Mouse (Mus musculus) limb, embryonic 10.5 days (tissue): ENCODE measurements around the gene Nfkbid. TPM values are rescaled to one million over a fixed set of nuclear protein-coding genes. Genes with fewer than 3 reads are reported as not detected.

Source experiments
- DNase-seq: peaks from one replicate; pipeline ENCODE4 v3.0.0-alpha.2; 2017; ENCODE audit warnings: low spot score
- H3K27ac ChIP-seq: fragments of 300-500 bp; sonication (generic); 2 replicates; pipeline ENCODE4 v1.5.1; 2016; ENCODE audit warnings: mild to moderate bottlenecking
- H3K27me3 ChIP-seq: fragments of 300-500 bp; sonication (generic); 2 replicates; pipeline ENCODE4 v1.6.1; 2016; ENCODE audit warnings: low read depth, mild to moderate bottlenecking; ENCODE audit not compliant: poor library complexity, severe bottlenecking
- H3K36me3 ChIP-seq: fragments of 300-500 bp; sonication (generic); 2 replicates; pipeline ENCODE4 v1.6.1; 2016; ENCODE audit warnings: mild to moderate bottlenecking, moderate library complexity
- H3K4me1 ChIP-seq: fragments of 300-500 bp; sonication (generic); 2 replicates; pipeline ENCODE4 v1.6.1; 2016
- H3K4me3 ChIP-seq: fragments of 300-500 bp; sonication (generic); 2 replicates; pipeline ENCODE4 v1.5.1; 2016; ENCODE audit warnings: mild to moderate bottlenecking, moderate library complexity
- H3K9me3 ChIP-seq: fragments of 300-500 bp; sonication (generic); replicated peaks from 2 replicates; pipeline ENCODE4 v1.6.1; 2016; ENCODE audit warnings: mild to moderate bottlenecking
- WGBS: fragments of 180-500 bp; shearing (Covaris S2); methylation state at CpG from one replicate; pipeline ENCODE4 v1.1.7; 2016; 5-methylcytosine and 5-hydroxymethylcytosine counted together
- polyA plus RNA-seq: library from polyadenylated mRNA; unstranded; fragments of >200 nt; fragmentation: Nextera tagmentation; extraction: Ambion mirVana; gene quantifications from 2 replicates; pipeline ENCODE4 v1.2.1, GENCODE M21; 2016

Gene Nfkbid
- polyA plus RNA-seq, 1 experiment from 2014 or later = 1.2 TPM

DNA sequence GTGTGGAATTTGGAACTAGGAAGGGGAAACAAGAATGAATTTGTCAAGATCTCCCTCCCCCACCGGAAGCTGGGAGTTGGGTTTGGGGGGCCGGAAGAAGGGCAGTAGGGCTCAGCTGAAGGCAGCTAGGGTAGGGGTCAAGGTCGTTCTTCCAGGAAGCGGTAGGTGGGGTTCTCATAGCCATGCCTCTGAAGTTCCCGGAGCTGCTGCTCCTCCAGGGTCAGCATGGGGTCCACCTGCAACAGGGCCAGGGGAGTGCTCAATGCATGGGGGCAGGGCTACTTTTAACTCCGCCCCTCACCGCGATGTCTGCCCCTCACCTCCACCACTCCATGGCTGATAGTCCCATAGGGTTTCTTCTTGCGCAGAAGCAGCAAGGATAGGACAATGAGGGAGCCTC is 13.6 kb downstream of the Nfkbid start:
- whole genome bisulfite sequencing = 45% methylated on average over 9 of the region's 9 CpGs
- no peaks in the 10 kb centered on the region for H3K36me3 ChIP-seq
- H3K4me1 ChIP-seq = no peaks in the 10 kb centered on the region
- no peak overlapping the region for H3K4me3 ChIP-seq
- DNase-seq = no peak
- no peaks in the 10 kb centered on the region for H3K9me3 ChIP-seq
- peaks cover 50% of the 10 kb centered on the region for H3K27me3 ChIP-seq
- no peak overlapping the region for H3K27ac ChIP-seq

DNA sequence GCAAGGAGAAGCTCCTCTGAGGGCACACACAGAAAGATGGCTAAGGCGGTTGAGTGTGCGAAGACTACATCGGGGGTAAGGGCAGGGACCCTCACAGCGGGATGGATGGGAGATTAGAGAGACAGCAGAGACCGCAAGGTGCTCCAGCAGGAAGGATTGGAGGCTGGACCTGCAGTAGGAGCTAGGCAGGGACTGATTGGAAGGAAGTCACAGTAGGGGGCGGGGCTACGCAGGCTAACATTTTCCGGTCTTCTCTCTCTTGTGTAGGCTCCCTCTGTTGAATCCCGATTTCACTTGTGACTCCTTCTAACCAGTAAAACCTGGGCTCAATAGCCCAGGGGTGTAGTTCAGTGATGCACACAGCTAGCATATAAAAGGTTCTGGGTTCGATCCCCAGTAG is 15.3 kb downstream of the Nfkbid start:
- WGBS = 16% methylated on average over 10 of the region's 10 CpGs
- H3K4me1 ChIP-seq = no peaks in the 10 kb centered on the region
- no peak overlapping the region for H3K4me3 ChIP-seq
- no peaks in the 10 kb centered on the region for H3K9me3 ChIP-seq
- H3K27me3 ChIP-seq = peaks cover 67% of the 10 kb centered on the region
- no peaks in the 10 kb centered on the region for H3K36me3 ChIP-seq
- DNase-seq = no peak
- H3K27ac ChIP-seq = no peak overlapping the region

DNA sequence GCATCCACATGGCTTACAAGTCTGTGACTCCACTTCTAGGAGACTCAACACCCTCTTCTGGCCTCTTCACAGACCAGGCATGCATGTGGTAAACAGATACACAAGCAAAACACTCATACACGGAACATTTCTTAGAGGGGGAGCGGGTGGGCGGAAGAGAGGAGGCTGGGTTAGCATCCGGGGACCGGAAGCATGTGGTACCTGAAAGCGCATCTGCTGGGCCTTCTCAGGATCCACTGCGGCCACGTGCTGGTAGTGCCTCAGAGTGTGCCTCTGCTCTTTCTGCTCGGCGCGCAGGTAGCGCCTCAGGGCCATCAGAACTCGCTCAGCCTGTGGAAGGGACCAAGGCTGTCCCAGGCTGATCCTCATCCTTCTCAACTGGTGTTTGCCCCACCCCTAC is 18.2 kb downstream of the Nfkbid start:
- Histone ChIP-seq H3K36me3 (no peaks in the 10 kb centered on the region), H3K9me3 (no peaks in the 10 kb centered on the region), H3K27ac (no peak overlapping the region), H3K27me3 (peaks cover 94% of the 10 kb centered on the region), H3K4me3 (no peak overlapping the region), H3K4me1 (peaks cover 8% of the 10 kb centered on the region)
- 73% methylated on average over 13 of the region's 13 CpGs for WGBS
- DNase-seq = no peak

GRCm38 (mm10) chr7:30440697-30441096 is 19.2 kb downstream of the Nfkbid start:
- H3K27me3 ChIP-seq = peaks cover 94% of the 10 kb centered on the region
- H3K4me3 ChIP-seq = no peak overlapping the region
- H3K9me3 ChIP-seq = no peaks in the 10 kb centered on the region
- no peak overlapping the region for H3K27ac ChIP-seq
- no peaks in the 10 kb centered on the region for H3K36me3 ChIP-seq
- DNase-seq = peak; percentile 61
- 19% methylated on average over 4 of the region's 5 CpGs for WGBS
- peaks cover 18% of the 10 kb centered on the region for H3K4me1 ChIP-seq

GRCm38 (mm10) chr7:30443696-30444095 is 22.2 kb downstream of the Nfkbid start:
- H3K4me1 ChIP-seq = peaks cover 20% of the 10 kb centered on the region
- no peak overlapping the region for H3K27ac ChIP-seq
- H3K4me3 ChIP-seq = no peak overlapping the region; the same call in 1 of the 2 replicates
- H3K36me3 ChIP-seq = no peaks in the 10 kb centered on the region
- no peak for DNase-seq
- no peaks in the 10 kb centered on the region for H3K9me3 ChIP-seq
- peaks cover 96% of the 10 kb centered on the region for H3K27me3 ChIP-seq
- WGBS = 23% methylated on average over 9 of the region's 9 CpGs

DNA sequence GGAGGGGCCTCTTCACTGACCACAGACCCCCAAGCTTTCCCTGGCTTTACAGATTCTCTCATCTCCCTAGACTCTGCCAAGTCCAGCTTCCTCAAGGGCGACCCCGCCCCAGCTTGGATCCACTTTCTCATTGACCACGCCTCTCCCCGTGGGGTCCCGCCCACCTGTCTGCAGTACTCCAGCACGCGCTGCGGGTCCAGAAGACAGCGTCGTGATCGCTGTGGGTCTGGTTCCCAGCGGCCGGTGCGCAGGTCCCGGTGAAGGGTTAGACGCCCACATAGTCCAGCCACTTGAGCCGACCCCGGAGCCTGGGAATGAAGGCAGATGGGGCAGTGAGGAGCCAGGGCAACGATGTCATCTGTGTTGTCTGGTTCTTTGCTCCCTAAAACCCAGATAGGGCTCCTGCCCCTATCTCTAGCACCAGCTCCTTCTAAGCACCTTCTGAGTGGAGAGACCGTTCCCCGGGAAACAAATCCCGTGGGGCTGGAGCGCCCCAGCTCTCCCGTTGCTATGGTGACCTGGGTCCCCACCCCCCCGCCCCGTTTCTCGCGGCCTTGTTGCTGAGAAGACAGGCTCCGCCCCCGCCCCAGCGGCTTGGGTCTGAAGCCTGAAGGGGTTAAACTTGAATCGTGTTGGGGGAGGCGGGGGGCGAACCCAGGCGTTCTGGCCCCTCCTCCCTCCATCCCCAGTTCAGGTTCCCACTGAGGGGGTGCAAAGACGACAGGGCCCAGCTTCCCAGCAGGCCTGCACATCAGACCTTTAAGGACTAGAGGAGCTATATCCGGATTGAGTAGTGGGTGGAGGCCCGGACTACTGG is 22.8 kb downstream of the Nfkbid start:
- H3K4me3 ChIP-seq = peak overlapping the region; percentile 77
- no peaks in the 10 kb centered on the region for H3K36me3 ChIP-seq
- DNase-seq = no peak
- 1% methylated on average over 38 of the region's 38 CpGs for WGBS
- H3K9me3 ChIP-seq = no peaks in the 10 kb centered on the region
- peaks cover 93% of the 10 kb centered on the region for H3K27me3 ChIP-seq
- peaks cover 20% of the 10 kb centered on the region for H3K4me1 ChIP-seq
- no peak overlapping the region for H3K27ac ChIP-seq

GRCm38 (mm10) chr7:30444971-30445751 is 23.6 kb downstream of the Nfkbid start, which contains the start of gene Aplp1:
Gene Aplp1 (minus strand): TSS chr7:30445535.
- under 1% methylated on average over 72 of the region's 72 CpGs for WGBS
- peak; percentile 74 for DNase-seq
- Histone ChIP-seq H3K4me1 (peaks cover 20% of the 10 kb centered on the region), H3K27ac (peak within 1 kb of the TSS; percentile 77), H3K9me3 (no peaks in the 10 kb centered on the region), H3K36me3 (no peaks in the 10 kb centered on the region), H3K27me3 (peaks cover 93% of the 10 kb centered on the region), H3K4me3 (peak within 1 kb of the TSS; percentile 77)

- Histone ChIP-seq H3K27me3 (peaks cover 93% of the 10 kb centered on the region), H3K36me3 (no peaks in the 10 kb centered on the region), H3K4me1 (peaks cover 15% of the 10 kb centered on the region), H3K9me3 (no peaks in the 10 kb centered on the region), H3K4me3 (no peak overlapping the region), H3K27ac (no peak overlapping the region)
- 74% methylated on average over 7 of the region's 7 CpGs for WGBS
- DNase-seq = no peak
These were observed 28.7 kb downstream of the Nfkbid start for GRCm38 (mm10) chr7:30450241-30450640.

DNA sequence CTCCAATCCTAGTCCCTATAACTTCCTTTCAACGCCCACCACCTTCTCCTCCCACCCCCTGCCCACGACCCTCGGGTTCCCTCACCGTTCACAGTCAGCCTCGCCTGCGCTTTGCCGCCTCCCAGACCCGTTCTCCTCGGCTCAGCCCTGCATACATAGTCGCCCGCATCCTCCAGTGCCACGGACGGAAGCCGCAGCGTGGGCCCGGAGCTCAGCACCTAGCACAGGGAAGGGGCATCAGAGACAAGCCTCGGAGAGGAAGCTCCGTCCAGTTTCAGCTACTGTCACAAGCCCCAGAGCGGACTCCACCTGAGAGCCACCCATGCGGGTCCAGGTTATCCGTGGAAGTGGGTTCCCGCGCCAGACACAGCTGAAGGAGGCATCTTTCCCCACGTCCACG is 31.8 kb downstream of the Nfkbid start:
- H3K4me3 ChIP-seq = no peak overlapping the region
- H3K36me3 ChIP-seq = no peaks in the 10 kb centered on the region
- peaks cover 97% of the 10 kb centered on the region for H3K27me3 ChIP-seq
- WGBS = 20% methylated on average over 25 of the region's 25 CpGs
- no peak for DNase-seq
- H3K4me1 ChIP-seq = peaks cover 21% of the 10 kb centered on the region
- H3K9me3 ChIP-seq = no peaks in the 10 kb centered on the region
- no peak overlapping the region for H3K27ac ChIP-seq

GRCm38 (mm10) chr7:30453766-30454165 is 32.2 kb downstream of the Nfkbid start:
- Histone ChIP-seq H3K36me3 (no peaks in the 10 kb centered on the region), H3K27me3 (peaks cover 97% of the 10 kb centered on the region), H3K4me1 (peaks cover 21% of the 10 kb centered on the region), H3K9me3 (no peaks in the 10 kb centered on the region), H3K4me3 (no peak overlapping the region), H3K27ac (no peak overlapping the region)
- DNase-seq = no peak
- WGBS = 2% methylated on average over 25 of the region's 25 CpGs

GRCm38 (mm10) chr7:30454259-30454658 is 32.7 kb downstream of the Nfkbid start:
- H3K27ac ChIP-seq = no peak overlapping the region
- no peaks in the 10 kb centered on the region for H3K9me3 ChIP-seq
- no peak for DNase-seq
- no peaks in the 10 kb centered on the region for H3K36me3 ChIP-seq
- peaks cover 99% of the 10 kb centered on the region for H3K27me3 ChIP-seq
- H3K4me1 ChIP-seq = peaks cover 21% of the 10 kb centered on the region
- WGBS = 9% methylated on average over 6 of the region's 6 CpGs
- H3K4me3 ChIP-seq = no peak overlapping the region

DNA sequence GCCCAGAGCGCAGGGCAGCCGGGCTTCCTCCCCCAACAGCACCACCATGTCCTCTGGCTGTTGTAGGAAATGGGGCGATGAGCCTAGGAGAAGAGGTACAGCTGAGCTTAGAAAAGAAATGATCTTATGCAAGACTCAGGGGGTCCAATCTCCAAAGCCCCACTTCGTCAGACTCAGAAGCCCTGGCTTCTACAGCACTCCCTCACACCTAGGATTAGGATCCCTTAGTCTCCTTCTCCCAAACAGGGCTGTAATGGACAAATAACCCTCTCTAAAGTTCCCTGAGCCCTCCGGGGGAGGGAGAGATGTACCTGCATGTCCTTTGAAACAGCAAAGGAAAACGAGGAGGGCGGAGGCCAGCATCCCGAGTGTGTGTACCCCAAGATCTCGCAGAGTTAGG is 35.0 kb downstream of the Nfkbid start:
- Histone ChIP-seq H3K36me3 (no peaks in the 10 kb centered on the region), H3K27me3 (peaks cover 100% of the 10 kb centered on the region), H3K4me1 (peaks cover 21% of the 10 kb centered on the region), H3K27ac (no peak overlapping the region), H3K4me3 (no peak overlapping the region), H3K9me3 (no peaks in the 10 kb centered on the region)
- DNase-seq = no peak
- 0% methylated on average over 9 of the region's 9 CpGs for WGBS
